ENCODE assay signal across 8 mouse cellular contexts in genomic region chr17:84028157-84028970, GRCm38 (mm10).
DNase-seq lines count a peak whose midpoint lies in the region; ATAC-seq and TF ChIP-seq lines count a peak whose summit lies in the region.

No protein-coding gene starts in this region.

- peak overlapping the region; percentile 37 for H3K4me3 ChIP-seq in ES-Bruce4 (ENCODE audit: low read depth, low read length)
- no peak overlapping the region for H3K4me3 ChIP-seq in forebrain, embryonic 14.5 days (ENCODE audit: low read depth, low read length)
- 0 out of 2 replicates have a peak overlapping the region, but pooled peaks have one; percentile 17 for H3K4me3 ChIP-seq in liver, embryonic 15.5 days (replicated peaks)
- H3K4me3 ChIP-seq in neural tube, embryonic 12.5 days = no peak overlapping the region
- H3K4me3 ChIP-seq in stomach, embryonic 16.5 days (replicated peaks; ENCODE audit: low read length) = peak overlapping the region; percentile 21; the same call in 1 of the 2 replicates

- H3K27ac ChIP-seq in ES-Bruce4 (ENCODE audit: insufficient read depth, low read length) = no peak overlapping the region
- no peak overlapping the region for H3K27ac ChIP-seq in forebrain, embryonic 14.5 days (ENCODE audit: low read depth, low read length)
- H3K27ac ChIP-seq in liver, embryonic 15.5 days (replicated peaks) = no peak overlapping the region
- no peak overlapping the region for H3K27ac ChIP-seq in neural tube, embryonic 12.5 days
- peak overlapping the region; percentile 94 for H3K27ac ChIP-seq in stomach, embryonic 16.5 days (ENCODE audit: low read length)

- peak; percentile 89 for DNase-seq in forebrain, embryonic 14.5 days (ENCODE audit: low spot score)
- DNase-seq in heart, postnatal 10 days = peak; percentile 90 to 95
- DNase-seq in kidney, postnatal 36 days = peak; percentile 80 to 97

- TF ChIP-seq CTCF in ES-Bruce4 (IDR thresholded peaks at IDR 0.05; ENCODE audit: low read depth, low read length) = peak; percentile 83

- intact Hi-C loops in heart, postnatal 10 days (cut with DNase I) = loop anchor here (2.0 to 5.0 kb wide), 5 partner anchors 56 to 359 kb away; no protein-coding TSS in a partner anchor

- ATAC-seq in cerebellum, adult (ENCODE audit: insufficient number of reproducible peaks, low FRiP score, low TSS enrichment) = peak; percentile 65
- peak; percentile 89 for ATAC-seq in forebrain, embryonic 14.5 days
- peak; percentile 60 for ATAC-seq in liver, embryonic 15.5 days (ENCODE audit: insufficient read depth)
- peak; percentile 86 for ATAC-seq in neural tube, embryonic 12.5 days (ENCODE audit: low FRiP score, low read depth)
- ATAC-seq in stomach, embryonic 16.5 days (ENCODE audit: insufficient read depth, low FRiP score) = peak; percentile 68; the same call in 1 of the 2 replicates

- H3K9ac ChIP-seq in ES-Bruce4 (ENCODE audit: low read depth, poor library complexity, severe bottlenecking) = no peak overlapping the region
- no peak overlapping the region for H3K9ac ChIP-seq in forebrain, embryonic 14.5 days (ENCODE audit: low read length)
- H3K9ac ChIP-seq in liver, embryonic 15.5 days = no peak overlapping the region
- no peak overlapping the region for H3K9ac ChIP-seq in neural tube, embryonic 12.5 days
- peak overlapping the region; percentile 65 for H3K9ac ChIP-seq in stomach, embryonic 16.5 days (ENCODE audit: low read length)

- no peaks in the 10 kb centered on the region for H3K27me3 ChIP-seq in ES-Bruce4 (ENCODE audit: control insufficient read depth, insufficient read depth, low read length, poor library complexity, severe bottlenecking)
- no peaks in the 10 kb centered on the region for H3K27me3 ChIP-seq in forebrain, embryonic 14.5 days (replicated peaks; ENCODE audit: control insufficient read depth, insufficient read depth, low read length)
- no peaks in the 10 kb centered on the region for H3K27me3 ChIP-seq in liver, embryonic 15.5 days
- H3K27me3 ChIP-seq in neural tube, embryonic 12.5 days (replicated peaks) = no peaks in the 10 kb centered on the region
- no peaks in the 10 kb centered on the region for H3K27me3 ChIP-seq in stomach, embryonic 16.5 days (ENCODE audit: control insufficient read depth, insufficient read depth, low read length)

- H3K36me3 ChIP-seq in ES-Bruce4 (ENCODE audit: control insufficient read depth, insufficient read depth, low read length, poor library complexity, severe bottlenecking) = no peaks in the 10 kb centered on the region
- H3K36me3 ChIP-seq in forebrain, embryonic 14.5 days (ENCODE audit: control insufficient read depth, insufficient read depth, low read length) = no peaks in the 10 kb centered on the region
- no peaks in the 10 kb centered on the region for H3K36me3 ChIP-seq in liver, embryonic 15.5 days (replicated peaks)
- no peaks in the 10 kb centered on the region for H3K36me3 ChIP-seq in neural tube, embryonic 12.5 days
- no peaks in the 10 kb centered on the region for H3K36me3 ChIP-seq in stomach, embryonic 16.5 days (ENCODE audit: control insufficient read depth, insufficient read depth, low read length)

- H3K4me1 ChIP-seq in ES-Bruce4 (ENCODE audit: control insufficient read depth, insufficient read depth, low read length) = peaks cover 5% of the 10 kb centered on the region
- no peaks in the 10 kb centered on the region for H3K4me1 ChIP-seq in forebrain, embryonic 14.5 days (ENCODE audit: control insufficient read depth, insufficient read depth, low read length)
- peaks cover 7% of the 10 kb centered on the region; the same call in 1 of the 2 replicates for H3K4me1 ChIP-seq in liver, embryonic 15.5 days (replicated peaks)
- H3K4me1 ChIP-seq in neural tube, embryonic 12.5 days = peaks cover 14% of the 10 kb centered on the region
- peaks cover 29% of the 10 kb centered on the region for H3K4me1 ChIP-seq in stomach, embryonic 16.5 days (ENCODE audit: control insufficient read depth, insufficient read depth, low read length)

- TF ChIP-seq POLR2A in ES-Bruce4 (IDR thresholded peaks at IDR 0.05; ENCODE audit: insufficient read depth, low read length) = no peak

- 0 out of 2 replicates have a peak, but pooled peaks have one; percentile 33 for TF ChIP-seq EP300 in ES-Bruce4 (IDR thresholded peaks at IDR 0.05; ENCODE audit: insufficient read depth, low read depth, low read length)

- no peaks in the 10 kb centered on the region for H3K9me3 ChIP-seq in ES-Bruce4 (replicated peaks; ENCODE audit: control insufficient read depth, insufficient read depth, low read length, poor library complexity, severe bottlenecking)
- 0 out of 2 replicates have a peak, but pooled peaks cover 3% of the 10 kb centered on the region for H3K9me3 ChIP-seq in forebrain, embryonic 14.5 days (replicated peaks; ENCODE audit: control insufficient read depth, low read length)
- H3K9me3 ChIP-seq in liver, embryonic 15.5 days (replicated peaks) = no peaks in the 10 kb centered on the region
- no peaks in the 10 kb centered on the region; the same call in 1 of the 2 replicates for H3K9me3 ChIP-seq in neural tube, embryonic 12.5 days
- 0 out of 2 replicates have a peak, but pooled peaks cover 3% of the 10 kb centered on the region for H3K9me3 ChIP-seq in stomach, embryonic 16.5 days (replicated peaks; ENCODE audit: control insufficient read depth, low read length)

- 29% methylated on average over 27 of the region's 27 CpGs for WGBS in forebrain, embryonic 14.5 days
- WGBS in liver, embryonic 15.5 days (ENCODE audit: insufficient replicate concordance) = 17% methylated on average over 27 of the region's 27 CpGs
- WGBS in neural tube, embryonic 12.5 days = 20% methylated on average over 27 of the region's 27 CpGs
- 25% methylated on average over 27 of the region's 27 CpGs for WGBS in stomach, embryonic 16.5 days

- H3K4me2 ChIP-seq in forebrain, embryonic 14.5 days (ENCODE audit: low read length) = peak overlapping the region; percentile 29
- H3K4me2 ChIP-seq in liver, embryonic 15.5 days = peak overlapping the region; percentile 37
- H3K4me2 ChIP-seq in neural tube, embryonic 12.5 days (replicated peaks) = peak overlapping the region; percentile 47
- H3K4me2 ChIP-seq in stomach, embryonic 16.5 days (ENCODE audit: low read depth, low read length) = peak overlapping the region; percentile 48

Comparison
In these comparisons a context has a peak if more than half of its experiments do, and no peak if none do; other contexts are left out.
1. H3K4me3 ChIP-seq: peak in ES-Bruce4 (single experiment), liver, embryonic 15.5 days (single experiment) and stomach, embryonic 16.5 days (single experiment); none in forebrain, embryonic 14.5 days (single experiment) and neural tube, embryonic 12.5 days (single experiment).
2. Peak in every context shown above with its lines, with median percentiles within 50 percentile points of each other: ATAC-seq, DNase-seq and H3K4me2 ChIP-seq.